Mouse (Mus musculus): Measurements from ENCODE around the gene Insc.
A peak's percentile ranks its signal among the peaks of the same experiment; 100 is the strongest.

The Insc gene

GRCm38 (mm10) chr7:114765273-114765672 is 21.8 kb downstream of the Insc start:
- peak; percentile 9 to 21 for DNase-seq

GRCm38 (mm10) chr7:114766523-114766922 is 23.0 kb downstream of the Insc start:
- DNase-seq, result no peak

- no peak for DNase-seq
Observed at GRCm38 (mm10) chr7:114768516-114768915, 25.0 kb downstream of the Insc start.

- DNase-seq, result no peak
Observed at GRCm38 (mm10) chr7:114769041-114769440, 25.5 kb downstream of the Insc start.

GRCm38 (mm10) chr7:114770586-114770985 is 27.1 kb downstream of the Insc start:
- DNase-seq, result no peak

- DNase-seq, result no peak
Observed at GRCm38 (mm10) chr7:114771801-114772200, 28.3 kb downstream of the Insc start.

GRCm38 (mm10) chr7:114773781-114774180 is 30.3 kb downstream of the Insc start:
- no peak for DNase-seq

GRCm38 (mm10) chr7:114775856-114776255 is 32.4 kb downstream of the Insc start:
- DNase-seq, result no peak

- no peak for DNase-seq
Observed at GRCm38 (mm10) chr7:114778156-114778770, 34.8 kb downstream of the Insc start.

- no peak for DNase-seq
Observed at GRCm38 (mm10) chr7:114779056-114779660, 35.7 kb downstream of the Insc start.

- no peak for DNase-seq
Observed at GRCm38 (mm10) chr7:114783291-114783690, 39.8 kb downstream of the Insc start.

GRCm38 (mm10) chr7:114791087-114791486 is 47.6 kb downstream of the Insc start:
- DNase-seq, result no peak

- peak; percentile 8 to 34 for DNase-seq
Observed at GRCm38 (mm10) chr7:114792026-114792425, 48.5 kb downstream of the Insc start.

- no peak for DNase-seq
Observed at GRCm38 (mm10) chr7:114794400-114794799, 50.9 kb downstream of the Insc start.

- no peak for DNase-seq
Observed at GRCm38 (mm10) chr7:114802576-114802975, 59.1 kb downstream of the Insc start.

- no peak for DNase-seq
Observed at GRCm38 (mm10) chr7:114805311-114805710, 61.8 kb downstream of the Insc start.

- DNase-seq, result peak in 1 of 2 experiments; percentile 5
Observed at GRCm38 (mm10) chr7:114807343-114807742, 63.8 kb downstream of the Insc start.

- DNase-seq, result no peak
Observed at GRCm38 (mm10) chr7:114808341-114808740, 64.8 kb downstream of the Insc start.

GRCm38 (mm10) chr7:114817291-114817806 is 73.9 kb downstream of the Insc start:
- peak; percentile 92 for DNase-seq

- DNase-seq, result no peak
Observed at GRCm38 (mm10) chr7:114817879-114818278, 74.4 kb downstream of the Insc start.

- DNase-seq, result no peak
Observed at GRCm38 (mm10) chr7:114818351-114818750, 74.9 kb downstream of the Insc start.

GRCm38 (mm10) chr7:114818836-114819235 is 75.3 kb downstream of the Insc start:
- no peak for DNase-seq

GRCm38 (mm10) chr7:114822736-114823135 is 79.2 kb downstream of the Insc start:
- peak in 1 of 2 experiments; percentile 7 for DNase-seq

- DNase-seq, result no peak
Observed at GRCm38 (mm10) chr7:114827360-114827759, 83.9 kb downstream of the Insc start.

Data from kidney, postnatal 4 days (tissue).